Mouse (Mus musculus) megakaryocyte, embryonic 14.5 days (primary cell): ENCODE results near the gene Ren1.

Experiments used
- FLI1 ChIP-seq: IDR thresholded peaks from 2 replicates; pipeline ENCODE4 v1.6.1; 2012; ENCODE audit warnings: low read length, inconsistent platforms, mixed read lengths
- GATA1 ChIP-seq: IDR thresholded peaks from 3 replicates; pipeline ENCODE4 v1.6.1; 2012; ENCODE audit warnings: mixed read lengths, low read length, inconsistent platforms, borderline replicate concordance

DNA sequence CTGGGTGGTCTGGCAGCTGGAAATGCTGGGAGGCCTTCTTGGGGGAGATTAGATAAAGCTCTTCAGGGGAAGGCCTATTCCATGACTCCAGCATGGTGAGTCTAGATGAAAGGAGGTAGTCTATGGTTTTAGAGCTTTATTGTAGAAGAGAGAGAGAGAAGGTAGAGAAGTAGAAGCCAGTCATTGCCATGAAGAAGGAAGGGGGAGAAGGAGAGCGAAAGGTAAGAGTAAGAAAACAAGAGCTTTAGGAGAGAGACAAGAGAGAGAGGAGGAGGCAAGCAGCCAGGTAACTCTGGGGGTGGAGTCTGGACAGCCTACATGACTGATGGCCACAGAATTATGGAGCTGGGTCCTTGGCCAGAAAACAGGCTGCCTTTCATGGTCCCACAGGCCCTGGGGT is at the start of gene Ren1:
- TF ChIP-seq GATA1 (no peak), FLI1 (no peak)
